Mouse (Mus musculus) lung, postnatal 0 days (tissue): ENCODE data around the gene Fbln7. TPM values are rescaled to one million over a fixed set of nuclear protein-coding genes. Genes with fewer than 3 reads are reported as not detected.

Source experiments
- ATAC-seq: fragments of 200-750 bp; cut with Nextera tagmentation; 2 replicates; pipeline ENCODE4 v1.8.0; 2017; ENCODE audit warnings: moderate library complexity
- DNase-seq: peaks from one replicate; pipeline ENCODE4 v3.0.0-alpha.2; 2016; ENCODE audit warnings: low spot score
- H3K27ac ChIP-seq: fragments of 300-500 bp; sonication (generic); 2 replicates; pipeline ENCODE4 v1.5.1; 2014; ENCODE audit warnings: antibody characterized with exemption, mild to moderate bottlenecking, low read length, mixed read lengths
- H3K27me3 ChIP-seq: fragments of 300-500 bp; sonication (generic); replicated peaks from 2 replicates; pipeline ENCODE4 v1.6.1; 2014; ENCODE audit warnings: low read length, mixed read lengths; ENCODE audit not compliant: insufficient read depth
- H3K36me3 ChIP-seq: fragments of 300-500 bp; sonication (generic); 2 replicates; pipeline ENCODE4 v1.6.1; 2014; ENCODE audit warnings: low read length, mixed read lengths; ENCODE audit not compliant: insufficient read depth
- H3K4me1 ChIP-seq: fragments of 300-500 bp; sonication (generic); 2 replicates; pipeline ENCODE4 v1.6.1; 2014; ENCODE audit warnings: antibody characterized with exemption, low read depth, low read length, mixed read lengths; ENCODE audit not compliant: insufficient read depth
- H3K4me2 ChIP-seq: fragments of 300-500 bp; sonication (generic); replicated peaks from 2 replicates; pipeline ENCODE4 v1.6.1; 2014; ENCODE audit warnings: low read depth, mild to moderate bottlenecking, low read length, moderate library complexity, mixed read lengths
- H3K4me3 ChIP-seq: fragments of 300-500 bp; sonication (generic); 2 replicates; pipeline ENCODE4 v1.5.1; 2014; ENCODE audit warnings: low read depth, low read length
- H3K9ac ChIP-seq: fragments of 300-500 bp; sonication (generic); replicated peaks from 2 replicates; pipeline ENCODE4 v1.6.1; 2014; ENCODE audit warnings: low read depth, mild to moderate bottlenecking
- H3K9me3 ChIP-seq: fragments of 300-500 bp; sonication (generic); 2 replicates; pipeline ENCODE4 v1.6.1; 2016; ENCODE audit warnings: low read length, mixed read lengths
- CTCF ChIP-seq: IDR thresholded peaks from 2 replicates; pipeline ENCODE4 v1.5.1; 2016; ENCODE audit warnings: antibody characterized with exemption, mild to moderate bottlenecking
- EP300 ChIP-seq: IDR thresholded peaks from 2 replicates; pipeline ENCODE4 v1.6.1; 2016; ENCODE audit warnings: antibody characterized with exemption, mild to moderate bottlenecking, control low read depth
- WGBS: fragments of 180-500 bp; shearing (Covaris S2); extraction: QIAGEN DNeasy Blood & Tissue Kit; methylation state at CpG from one replicate; pipeline ENCODE4 v1.1.7; 2014; 5-methylcytosine and 5-hydroxymethylcytosine counted together
- polyA plus RNA-seq: library from polyadenylated mRNA; unstranded; fragments of >200 nt; fragmentation: Nextera tagmentation; extraction: Ambion mirVana; gene quantifications from 2 replicates; pipeline ENCODE4 v1.2.1, GENCODE M21; 2015

Gene Fbln7
- polyA plus RNA-seq, 1 experiment from 2014 or later = 0.64 TPM

GRCm38 (mm10) chr2:128863777-128864331 lies 1.1 kb downstream of the Fbln7 start:
- Histone ChIP-seq H3K4me1 (peaks cover 7% of the 10 kb centered on the region; the same call in 1 of the 2 replicates), H3K4me3 (peak overlapping the region; percentile 40), H3K36me3 (no peaks in the 10 kb centered on the region), H3K9ac (0 out of 2 replicates have a peak overlapping the region, but pooled peaks have one; percentile 8), H3K27me3 (peaks cover 4% of the 10 kb centered on the region; the same call in 1 of the 2 replicates), H3K27ac (no peak overlapping the region), H3K9me3 (no peaks in the 10 kb centered on the region), H3K4me2 (peak overlapping the region; percentile 83)
- TF ChIP-seq CTCF (peak; percentile 53), EP300 (no peak)
- ATAC-seq = peak; percentile 91
- WGBS = under 1% methylated on average over 30 of the region's 38 CpGs
- peak; percentile 74 for DNase-seq

- no peak for DNase-seq
These were observed 2.3 kb downstream of the Fbln7 start for GRCm38 (mm10) chr2:128865061-128865460.

GRCm38 (mm10) chr2:128871656-128872055 lies 8.9 kb downstream of the Fbln7 start:
- no peaks in the 10 kb centered on the region for H3K36me3 ChIP-seq
- no peak overlapping the region for H3K4me2 ChIP-seq
- TF ChIP-seq CTCF = no peak
- TF ChIP-seq EP300 = no peak
- H3K9me3 ChIP-seq = no peaks in the 10 kb centered on the region
- H3K9ac ChIP-seq = no peak overlapping the region
- no peak overlapping the region for H3K4me3 ChIP-seq
- no peaks in the 10 kb centered on the region for H3K4me1 ChIP-seq
- no peak for DNase-seq
- no peak overlapping the region for H3K27ac ChIP-seq
- no peaks in the 10 kb centered on the region for H3K27me3 ChIP-seq
- WGBS = 64% methylated on average over 8 of the region's 8 CpGs
- no peak for ATAC-seq

More at GRCm38 (mm10) chr2:128865061-128865460, 2.3 kb downstream of the Fbln7 start:
- Histone ChIP-seq H3K27me3 (peaks cover 4% of the 10 kb centered on the region; the same call in 1 of the 2 replicates), H3K9ac (no peak overlapping the region), H3K4me1 (peaks cover 2% of the 10 kb centered on the region; the same call in 1 of the 2 replicates), H3K27ac (no peak overlapping the region), H3K4me2 (no peak overlapping the region), H3K36me3 (no peaks in the 10 kb centered on the region), H3K9me3 (no peaks in the 10 kb centered on the region), H3K4me3 (no peak overlapping the region)
- TF ChIP-seq CTCF (no peak), EP300 (no peak)
- WGBS = 47% methylated on average over 3 of the region's 3 CpGs
- ATAC-seq = no peak

- Histone ChIP-seq H3K4me3 (no peak overlapping the region), H3K27ac (no peak overlapping the region), H3K9me3 (no peaks in the 10 kb centered on the region), H3K4me2 (no peak overlapping the region), H3K36me3 (no peaks in the 10 kb centered on the region), H3K27me3 (no peaks in the 10 kb centered on the region), H3K4me1 (no peaks in the 10 kb centered on the region), H3K9ac (no peak overlapping the region)
- DNase-seq = no peak
- 89% methylated on average over 9 of the region's 9 CpGs for WGBS
- ATAC-seq = no peak
- TF ChIP-seq EP300 (no peak), CTCF (no peak)
These were observed 9.5 kb downstream of the Fbln7 start for GRCm38 (mm10) chr2:128872256-128872655.

- no peak overlapping the region for H3K4me3 ChIP-seq
- H3K9ac ChIP-seq = no peak overlapping the region
- H3K9me3 ChIP-seq = no peaks in the 10 kb centered on the region
- H3K27me3 ChIP-seq = no peaks in the 10 kb centered on the region
- ATAC-seq = no peak
- WGBS = 73% methylated on average over 8 of the region's 8 CpGs
- no peak overlapping the region for H3K27ac ChIP-seq
- DNase-seq = no peak
- H3K36me3 ChIP-seq = no peaks in the 10 kb centered on the region
- TF ChIP-seq EP300 (no peak), CTCF (no peak)
- no peak overlapping the region for H3K4me2 ChIP-seq
- H3K4me1 ChIP-seq = no peaks in the 10 kb centered on the region
These were observed 12.7 kb downstream of the Fbln7 start for GRCm38 (mm10) chr2:128875526-128875925.

GRCm38 (mm10) chr2:128881236-128881635 lies 18.5 kb downstream of the Fbln7 start:
- ATAC-seq (no peak), DNase-seq (peak; percentile 18)
- 56% methylated on average over 4 of the region's 4 CpGs for WGBS
- Histone ChIP-seq H3K27me3 (no peaks in the 10 kb centered on the region), H3K4me2 (no peak overlapping the region), H3K4me1 (no peaks in the 10 kb centered on the region), H3K9ac (no peak overlapping the region), H3K4me3 (no peak overlapping the region), H3K27ac (no peak overlapping the region), H3K36me3 (no peaks in the 10 kb centered on the region), H3K9me3 (no peaks in the 10 kb centered on the region)
- TF ChIP-seq EP300 (no peak), CTCF (peak; percentile 58)
